ENCODE assay signal across 24 mouse cellular contexts in the genomic region with DNA sequence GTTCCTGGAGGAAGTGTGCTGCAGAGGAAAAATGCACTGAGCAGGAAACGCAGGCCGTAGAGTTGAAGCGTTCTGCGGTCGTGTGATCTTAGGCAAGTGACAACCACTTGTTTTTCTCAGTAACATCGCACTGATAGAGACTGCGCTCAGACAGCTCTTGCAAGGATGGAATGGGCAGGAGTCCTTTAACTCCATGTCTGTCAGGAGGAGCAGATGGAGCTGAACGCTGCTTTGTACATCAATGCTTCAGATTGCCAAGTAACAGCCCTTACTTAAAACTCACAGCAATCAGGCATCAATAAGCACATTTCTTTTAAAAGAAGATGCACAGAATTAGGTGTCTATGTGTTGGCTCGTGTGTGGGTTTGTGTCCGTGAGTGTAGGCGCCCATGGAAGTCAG. TPM values are rescaled to one million over a fixed set of nuclear protein-coding genes. Genes with fewer than 3 reads are reported as not detected.
DNase-seq lines count a peak whose midpoint lies in the region; ATAC-seq and TF ChIP-seq lines count a peak whose summit lies in the region.
"Had no signal": no experiment of that assay in that cellular context is flagged by ENCODE, and none has a peak within 500 bp of the region (broad histone marks: within the 10 kb centered on the region; RNA-seq: fewer than 3 reads in every experiment).

No protein-coding gene starts in this region.

- H3K27ac ChIP-seq in heart, adult 2 months = no peak overlapping the region
- peak overlapping the region; percentile 4; the same call in 1 of the 2 replicates for H3K27ac ChIP-seq in heart, postnatal 0 days (ENCODE audit: low read depth)
- H3K27ac ChIP-seq in heart, embryonic 10.5 days = no peak overlapping the region
- H3K27ac ChIP-seq in lung, embryonic 16.5 days (ENCODE audit: low read length) = peak overlapping the region; percentile 46
- no peak overlapping the region for H3K27ac ChIP-seq in lung, postnatal 0 days (ENCODE audit: low read length)
- no peak overlapping the region for H3K27ac ChIP-seq in forebrain, embryonic 14.5 days (ENCODE audit: low read depth, low read length)
- H3K27ac ChIP-seq: embryonic facial prominence, embryonic 13.5 days; hindbrain, embryonic 13.5 days; kidney, postnatal 0 days; neural tube, embryonic 12.5 days; stomach, postnatal 0 days had no signal

- H3K36me3 ChIP-seq in heart, adult 2 months (ENCODE audit: control insufficient read depth, insufficient read depth, low read length) = peaks cover 2% of the 10 kb centered on the region; the same call in 1 of the 2 replicates
- H3K36me3 ChIP-seq in heart, postnatal 0 days (replicated peaks; ENCODE audit: control insufficient read depth, insufficient read depth, low read length) = no peaks in the 10 kb centered on the region
- H3K36me3 ChIP-seq in heart, embryonic 10.5 days = no peaks in the 10 kb centered on the region
- no peaks in the 10 kb centered on the region for H3K36me3 ChIP-seq in lung, embryonic 16.5 days (ENCODE audit: control insufficient read depth, insufficient read depth, low read length)
- H3K36me3 ChIP-seq in lung, postnatal 0 days (ENCODE audit: insufficient read depth, low read length) = no peaks in the 10 kb centered on the region
- H3K36me3 ChIP-seq in forebrain, embryonic 14.5 days (ENCODE audit: control insufficient read depth, insufficient read depth, low read length) = no peaks in the 10 kb centered on the region
- H3K36me3 ChIP-seq: embryonic facial prominence, embryonic 13.5 days; hindbrain, embryonic 13.5 days; neural tube, embryonic 12.5 days had no signal

- H3K9me3 ChIP-seq in heart, postnatal 0 days (replicated peaks; ENCODE audit: control insufficient read depth, low read length) = no peaks in the 10 kb centered on the region
- no peaks in the 10 kb centered on the region for H3K9me3 ChIP-seq in heart, embryonic 10.5 days
- no peaks in the 10 kb centered on the region for H3K9me3 ChIP-seq in lung, embryonic 16.5 days (ENCODE audit: control insufficient read depth, low read length)
- no peaks in the 10 kb centered on the region for H3K9me3 ChIP-seq in lung, postnatal 0 days (ENCODE audit: low read length)
- no peaks in the 10 kb centered on the region for H3K9me3 ChIP-seq in forebrain, embryonic 14.5 days (replicated peaks; ENCODE audit: control insufficient read depth, low read length)
- H3K9me3 ChIP-seq: embryonic facial prominence, embryonic 13.5 days; hindbrain, embryonic 13.5 days; neural tube, embryonic 12.5 days had no signal

- DNase-seq in heart, adult 11 months = peak; percentile 77
- DNase-seq in heart, adult 2 months = no peak
- no peak for DNase-seq in heart, postnatal 0 days (ENCODE audit: low spot score)
- no peak for DNase-seq in heart, embryonic 10.5 days (ENCODE audit: low spot score)
- DNase-seq in lung, postnatal 0 days (ENCODE audit: low spot score) = no peak
- DNase-seq in forebrain, embryonic 14.5 days (ENCODE audit: low spot score) = no peak
- DNase-seq: adrenal gland, adult 8-10 months; cerebellum, adult 2 months; cerebellum, postnatal 25 days; gastrocnemius, postnatal 25 days; kidney, adult 2 months; midbrain, embryonic 14.5 days; right cerebral cortex, postnatal 14 days; thymus, adult 2 months; thymus, postnatal 4 days had no signal

- no peak overlapping the region for H3K4me2 ChIP-seq in heart, postnatal 0 days (ENCODE audit: low read depth, low read length)
- no peak overlapping the region for H3K4me2 ChIP-seq in lung, embryonic 16.5 days (ENCODE audit: low read depth, low read length)
- H3K4me2 ChIP-seq in lung, postnatal 0 days (replicated peaks; ENCODE audit: low read depth, low read length) = no peak overlapping the region
- H3K4me2 ChIP-seq in forebrain, embryonic 14.5 days (ENCODE audit: low read length) = no peak overlapping the region
- H3K4me2 ChIP-seq: embryonic facial prominence, embryonic 13.5 days; hindbrain, embryonic 13.5 days; neural tube, embryonic 12.5 days had no signal

- TF ChIP-seq EP300 in heart, adult 2 months (IDR thresholded peaks at IDR 0.05; ENCODE audit: insufficient read depth, low read depth, low read length) = no peak
- no peak for TF ChIP-seq EP300 in heart, postnatal 0 days (IDR thresholded peaks at IDR 0.05; ENCODE audit: low read depth)
- no peak for TF ChIP-seq EP300 in lung, postnatal 0 days (IDR thresholded peaks at IDR 0.05)

- TF ChIP-seq POLR2A in heart, adult 2 months (IDR thresholded peaks at IDR 0.05; ENCODE audit: insufficient read depth, low read depth, low read length) = no peak

- H3K9ac ChIP-seq in heart, adult 2 months (ENCODE audit: low read depth, low read length) = no peak overlapping the region
- H3K9ac ChIP-seq in heart, postnatal 0 days (replicated peaks; ENCODE audit: low read depth, low read length) = no peak overlapping the region
- H3K9ac ChIP-seq in lung, embryonic 16.5 days (ENCODE audit: low read length) = no peak overlapping the region
- H3K9ac ChIP-seq in lung, postnatal 0 days (replicated peaks; ENCODE audit: low read depth) = no peak overlapping the region
- H3K9ac ChIP-seq in forebrain, embryonic 14.5 days (ENCODE audit: low read length) = no peak overlapping the region
- H3K9ac ChIP-seq: embryonic facial prominence, embryonic 13.5 days; hindbrain, embryonic 13.5 days; neural tube, embryonic 12.5 days had no signal

- TF ChIP-seq CTCF in heart, adult 2 months (IDR thresholded peaks at IDR 0.05) = no peak
- TF ChIP-seq CTCF in heart, postnatal 0 days (IDR thresholded peaks at IDR 0.05; ENCODE audit: low read depth) = no peak
- TF ChIP-seq CTCF in lung, postnatal 0 days (IDR thresholded peaks at IDR 0.05) = no peak

- ATAC-seq in heart, postnatal 0 days (ENCODE audit: insufficient read depth, low read depth) = no peak
- ATAC-seq in lung, embryonic 16.5 days (ENCODE audit: low read depth) = 0 out of 2 replicates have a peak, but pooled peaks have one; percentile 4
- no peak for ATAC-seq in lung, postnatal 0 days
- ATAC-seq in forebrain, embryonic 14.5 days = no peak
- ATAC-seq: activated CD4-positive, CD25-positive, alpha-beta regulatory T cell, adult 4 months; forebrain, embryonic 16.5 days had no signal

- H3K27me3 ChIP-seq in heart, adult 2 months (ENCODE audit: control insufficient read depth, insufficient read depth, low read length) = no peaks in the 10 kb centered on the region
- H3K27me3 ChIP-seq in heart, postnatal 0 days (ENCODE audit: control insufficient read depth, insufficient read depth, low read length) = no peaks in the 10 kb centered on the region
- no peaks in the 10 kb centered on the region for H3K27me3 ChIP-seq in heart, embryonic 10.5 days (ENCODE audit: insufficient read depth, poor library complexity, severe bottlenecking)
- no peaks in the 10 kb centered on the region for H3K27me3 ChIP-seq in lung, embryonic 16.5 days (ENCODE audit: control insufficient read depth, insufficient read depth, low read depth, low read length)
- no peaks in the 10 kb centered on the region for H3K27me3 ChIP-seq in lung, postnatal 0 days (replicated peaks; ENCODE audit: insufficient read depth, low read length)
- no peaks in the 10 kb centered on the region for H3K27me3 ChIP-seq in forebrain, embryonic 14.5 days (replicated peaks; ENCODE audit: control insufficient read depth, insufficient read depth, low read length)
- H3K27me3 ChIP-seq: embryonic facial prominence, embryonic 13.5 days; hindbrain, embryonic 13.5 days; neural tube, embryonic 12.5 days had no signal

- peaks cover 3% of the 10 kb centered on the region for H3K4me1 ChIP-seq in heart, adult 2 months (ENCODE audit: control insufficient read depth, insufficient read depth, low read length)
- H3K4me1 ChIP-seq in heart, postnatal 0 days (ENCODE audit: control insufficient read depth, insufficient read depth) = peaks cover 33% of the 10 kb centered on the region
- H3K4me1 ChIP-seq in heart, embryonic 10.5 days = peaks cover 3% of the 10 kb centered on the region; the same call in 1 of the 2 replicates
- peaks cover 18% of the 10 kb centered on the region for H3K4me1 ChIP-seq in lung, embryonic 16.5 days (replicated peaks; ENCODE audit: control insufficient read depth, insufficient read depth, low read length)
- H3K4me1 ChIP-seq in lung, postnatal 0 days (ENCODE audit: insufficient read depth, low read depth, low read length) = peaks cover 10% of the 10 kb centered on the region; the same call in 1 of the 2 replicates
- H3K4me1 ChIP-seq in forebrain, embryonic 14.5 days (ENCODE audit: control insufficient read depth, insufficient read depth, low read length) = no peaks in the 10 kb centered on the region
- H3K4me1 ChIP-seq: embryonic facial prominence, embryonic 13.5 days; neural tube, embryonic 12.5 days had no signal

- H3K79me2 ChIP-seq in heart, adult 2 months (replicated peaks; ENCODE audit: control insufficient read depth, insufficient read depth, low read length) = no peaks in the 10 kb centered on the region

- H3K4me3 ChIP-seq in heart, adult 2 months = no peak overlapping the region
- H3K4me3 ChIP-seq in heart, postnatal 0 days (ENCODE audit: low read depth, low read length) = no peak overlapping the region
- no peak overlapping the region for H3K4me3 ChIP-seq in heart, embryonic 10.5 days
- no peak overlapping the region for H3K4me3 ChIP-seq in lung, embryonic 16.5 days (ENCODE audit: low read length)
- no peak overlapping the region for H3K4me3 ChIP-seq in lung, postnatal 0 days (ENCODE audit: low read depth, low read length)
- no peak overlapping the region for H3K4me3 ChIP-seq in forebrain, embryonic 14.5 days (ENCODE audit: low read depth, low read length)
- H3K4me3 ChIP-seq: embryonic facial prominence, embryonic 13.5 days; hindbrain, embryonic 13.5 days; neural tube, embryonic 12.5 days had no signal

- 49% methylated on average over 11 of the region's 11 CpGs for WGBS in heart, adult 2 months
- 46% methylated on average over 11 of the region's 11 CpGs for WGBS in heart, postnatal 0 days
- WGBS in heart, embryonic 10.5 days = 49% methylated on average over 11 of the region's 11 CpGs
- WGBS in lung, embryonic 16.5 days = 51% methylated on average over 11 of the region's 11 CpGs
- WGBS in lung, postnatal 0 days = 45% methylated on average over 11 of the region's 11 CpGs
- WGBS in forebrain, embryonic 14.5 days = 88% methylated on average over 11 of the region's 11 CpGs

- intact Hi-C loops in heart, adult 2 months (cut with DNase I) = no loop called here

RNA-seq across cellular contexts. Expression of gene Pde7b, which starts 52.3 kb away (rescaled TPM):
- total RNA-seq in heart, adult 2 months (2021) = 10 to 100 TPM; 53.1 to 57.0 TPM
- 11.7 and 23.0 TPM in 2 replicates for polyA plus RNA-seq in heart, adult 2 months (2012; rRNA removed)
- 5.4 and 11.8 TPM in 2 replicates for total RNA-seq in heart, postnatal 0 days (2014; rRNA removed; ENCODE audit: low replicate concordance)
- 4.6 and 5.0 TPM in 2 replicates for polyA plus RNA-seq in heart, postnatal 0 days (2015; fragmentation: Nextera tagmentation; extraction: Ambion mirVana)
- 4.2 and 6.6 TPM in 2 replicates for polyA plus RNA-seq in heart, embryonic 10.5 days (2016; fragmentation: Nextera tagmentation; extraction: Ambion mirVana)
- polyA plus RNA-seq in lung, embryonic 16.5 days (2015; fragmentation: Nextera tagmentation; extraction: Ambion mirVana) = 3.3 and 3.6 TPM in 2 replicates
- 5.0 and 5.2 TPM in 2 replicates for polyA plus RNA-seq in lung, postnatal 0 days (2015; fragmentation: Nextera tagmentation; extraction: Ambion mirVana)
- polyA plus RNA-seq in forebrain, embryonic 14.5 days (2014; fragmentation: Nextera tagmentation; extraction: Ambion mirVana) = 1.3 and 2.3 TPM in 2 replicates
- total RNA-seq: megakaryocyte-erythroid progenitor cell, adult 5-6 weeks had no signal
- polyA plus RNA-seq: activated CD4-positive, CD25-positive, alpha-beta regulatory T cell, adult 4 months had no signal

Comparison
In these comparisons a context has a peak if more than half of its experiments do, and no peak if none do; other contexts are left out.
1. H3K27ac ChIP-seq: peak in heart, postnatal 0 days (single experiment) and lung, embryonic 16.5 days (single experiment); none in heart, adult 2 months (single experiment), heart, embryonic 10.5 days (single experiment), lung, postnatal 0 days (single experiment) and forebrain, embryonic 14.5 days (single experiment).